Mouse (Mus musculus): ENCODE data around the gene Pidd1.

GRCm38 (mm10) chr7:141472763-141473162 lies 28.9 kb upstream of the Pidd1 start:
- TF ChIP-seq POLR2A (IDR thresholded peaks at IDR 0.05; ENCODE audit: insufficient read length, low read depth) (peak; percentile 10), USF1 (IDR thresholded peaks at IDR 0.05; ENCODE audit: low read depth) (no peak), MYOD1 (IDR thresholded peaks at IDR 0.05; ENCODE audit: control insufficient read depth in 1 of 3, insufficient read length in 2 of 3, low read depth in 2 of 3) (no peak), MAX (IDR thresholded peaks at IDR 0.05; ENCODE audit: low read depth) (no peak), TCF12 (IDR thresholded peaks at IDR 0.05; ENCODE audit: insufficient read depth, poor library complexity, severe bottlenecking) (no peak), CEBPB (IDR thresholded peaks at IDR 0.05; ENCODE audit: insufficient read depth, poor library complexity, severe bottlenecking) (no peak), POLR2AphosphoS2 (IDR thresholded peaks at IDR 0.05; ENCODE audit: insufficient read length, low read depth) (peak; percentile 71), E2F4 (IDR thresholded peaks at IDR 0.05; ENCODE audit: insufficient read depth) (no peak), REST (IDR thresholded peaks at IDR 0.05; ENCODE audit: insufficient read depth, insufficient read length) (no peak), TCF3 (IDR thresholded peaks at IDR 0.05; ENCODE audit: insufficient read length, low read depth) (no peak), MYOG (IDR thresholded peaks at IDR 0.05; ENCODE audit: control insufficient read depth in 1 of 3, insufficient read depth in 1 of 3, insufficient read length in 2 of 3, low read depth in 2 of 3) (no peak), SRF (IDR thresholded peaks at IDR 0.05; ENCODE audit: control insufficient read depth, insufficient read length, low read depth) (no peak)
